Mouse (Mus musculus) erythroid progenitor cell, adult 5-6 weeks (primary cell): ENCODE results near the gene Asdurf. TPM values are rescaled to one million over a fixed set of nuclear protein-coding genes. Genes with fewer than 3 reads are reported as not detected.

Source experiments
- total RNA-seq, 2 experiments: library from RNA; stranded (forward) in 1 of 2; stranded (reverse) in 1 of 2; fragments of 150-400 nt in 1 of 2; fragments of 186-747, 209-891 nt in 1 of 2; gene quantifications; 2 replicates each; pipeline versions ENCODE4 v1.2.3 to v1.2.4; 2015 to 2017; ENCODE audit warnings: low replicate concordance in 2 of 2

Gene Asdurf
- total RNA-seq, 2 experiments from 2014 or later, result 55.6 TPM; not detected in 1

Other genes starting within 250 kb of the Asdurf start
- not detected in 2 replicates for gene 1700019A02Rik, start 165.0 kb downstream of the Asdurf start, total RNA-seq (2015; ENCODE audit: low replicate concordance)
- not detected in 2 replicates for gene 1700019A02Rik, start 165.0 kb downstream of the Asdurf start, total RNA-seq (2017; ENCODE audit: low replicate concordance)
- 13.4 and 18.7 TPM in 2 replicates for gene Pms1, start 55.6 kb downstream of the Asdurf start, total RNA-seq (2015; ENCODE audit: low replicate concordance)
- 10.2 and 16.7 TPM in 2 replicates for gene Pms1, start 55.6 kb downstream of the Asdurf start, total RNA-seq (2017; ENCODE audit: low replicate concordance)
- 17.3 and 31.0 TPM in 2 replicates for gene Ormdl1, start 55.5 kb downstream of the Asdurf start, total RNA-seq (2015; ENCODE audit: low replicate concordance)
- 23.9 and 27.2 TPM in 2 replicates for gene Ormdl1, start 55.5 kb downstream of the Asdurf start, total RNA-seq (2017; ENCODE audit: low replicate concordance)
- not detected in 2 replicates for gene Gm28778, start 55.5 kb downstream of the Asdurf start, total RNA-seq (2015; ENCODE audit: low replicate concordance)
- gene Gm28778, start 55.5 kb downstream of the Asdurf start, total RNA-seq (2017; ENCODE audit: low replicate concordance), result not detected in 2 replicates
- gene Osgepl1, start 39.0 kb downstream of the Asdurf start, total RNA-seq (2015; ENCODE audit: low replicate concordance), result 10.1 and 49.9 TPM in 2 replicates
- gene Osgepl1, start 39.0 kb downstream of the Asdurf start, total RNA-seq (2017; ENCODE audit: low replicate concordance), result 20.1 and 26.4 TPM in 2 replicates
- not detected in 2 replicates for gene Gm28551, start within 50 bp of the Asdurf start, total RNA-seq (2015; ENCODE audit: low replicate concordance)
- gene Gm28551, start within 50 bp of the Asdurf start, total RNA-seq (2017; ENCODE audit: low replicate concordance), result not detected in 2 replicates
- gene Asnsd1, start 133 bp upstream of the Asdurf start, total RNA-seq (2015; ENCODE audit: low replicate concordance), result 62.3 and 96.8 TPM in 2 replicates
- gene Asnsd1, start 133 bp upstream of the Asdurf start, total RNA-seq (2017; ENCODE audit: low replicate concordance), result 32.8 and 44.5 TPM in 2 replicates